Mouse (Mus musculus): ENCODE results near the gene Rngtt. TPM values are rescaled to one million over a fixed set of nuclear protein-coding genes. Genes with fewer than 3 reads are reported as not detected.

Rngtt gene
- total and polyA plus RNA-seq, 3 experiments, result 15.0 to 18.7 TPM; not detected in 1

DNA sequence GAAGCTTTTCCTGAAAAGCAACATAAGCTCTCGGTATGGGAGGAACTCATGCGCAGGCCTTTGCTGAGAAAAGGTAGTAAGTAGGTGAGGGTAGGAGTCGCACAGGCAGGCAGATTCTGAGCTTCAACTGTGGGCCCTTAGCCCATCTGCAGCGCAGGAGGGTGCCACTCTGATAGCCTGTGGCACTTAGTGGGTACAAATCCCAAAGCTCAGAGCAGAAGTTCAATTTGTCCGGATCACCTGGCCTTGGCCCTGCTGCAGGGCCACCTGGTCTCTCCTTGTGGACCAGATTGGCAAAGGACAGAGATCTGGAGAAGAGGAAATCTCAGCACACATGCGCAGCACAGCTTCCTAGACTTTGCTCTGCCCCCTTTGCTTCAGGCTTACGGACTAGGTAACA, 210.1 kb downstream of the Rngtt start:
- Histone ChIP-seq H3K9me3 (replicated peaks; ENCODE audit: insufficient read depth, low read length) (no peaks in the 10 kb centered on the region), H3K36me3 (ENCODE audit: control insufficient read depth in 1 of 2, insufficient read depth in 2 of 2, low read length in 2 of 2) (no peaks in the 10 kb centered on the region), H3K4me1 (ENCODE audit: control insufficient read depth in 1 of 2, insufficient read depth in 2 of 2, low read length in 2 of 2) (no peaks in the 10 kb centered on the region), H3K9ac (ENCODE audit: control insufficient read depth, low read depth, low read length, poor library complexity, severe bottlenecking) (no peak overlapping the region), H3K4me3 (ENCODE audit: control insufficient read depth in 1 of 2, insufficient read depth in 1 of 2, low read depth in 2 of 2, low read length in 2 of 2) (no peak overlapping the region), H3K27ac (ENCODE audit: control insufficient read depth, low read depth, low read length) (no peak overlapping the region), H3K79me2 (ENCODE audit: control insufficient read depth, insufficient read depth, low read length, poor library complexity) (no peaks in the 10 kb centered on the region), H3K27me3 (ENCODE audit: control insufficient read depth in 1 of 2, insufficient read depth in 2 of 2, low read length in 2 of 2) (no peaks in the 10 kb centered on the region)
- no peak for DNase-seq (ENCODE audit: low read depth, low spot score)
- no peak for TF ChIP-seq MYC (IDR thresholded peaks at IDR 0.05; ENCODE audit: low read depth, low read length)
- TF ChIP-seq ZMIZ1 (IDR thresholded peaks at IDR 0.05; ENCODE audit: low read depth, low read length), result no peak
- no peak for TF ChIP-seq E2F4 (IDR thresholded peaks at IDR 0.05; ENCODE audit: borderline replicate concordance, low read depth, low read length)
- TF ChIP-seq ETS1 (IDR thresholded peaks at IDR 0.05; ENCODE audit: low read depth, low read length), result no peak
- no peak for TF ChIP-seq CHD1 (IDR thresholded peaks at IDR 0.05; ENCODE audit: low read depth, low read length)
- no peak for TF ChIP-seq POLR2AphosphoS5 (IDR thresholded peaks at IDR 0.05; ENCODE audit: borderline replicate concordance, low read depth, low read length)
- no peak for TF ChIP-seq UBTF (IDR thresholded peaks at IDR 0.05; ENCODE audit: borderline replicate concordance, insufficient read depth, low read depth, low read length)
- TF ChIP-seq RCOR1 (IDR thresholded peaks at IDR 0.05; ENCODE audit: low read depth, low read length), result no peak
- no peak for TF ChIP-seq USF1 (IDR thresholded peaks at IDR 0.05; ENCODE audit: low read depth, low read length)
- no peak for TF ChIP-seq MYB (IDR thresholded peaks at IDR 0.05; ENCODE audit: low read depth, low read length)
- TF ChIP-seq POLR2AphosphoS2 (IDR thresholded peaks at IDR 0.05; ENCODE audit: low read length), result no peak
- TF ChIP-seq CTCF (IDR thresholded peaks at IDR 0.05 in 2 of 3, conservative IDR thresholded peaks at IDR 0.05 in 1 of 3; ENCODE audit: control insufficient read depth in 1 of 3, insufficient read depth in 1 of 3, low read depth in 2 of 3, low read length in 3 of 3, poor library complexity in 1 of 3, severe bottlenecking in 1 of 3), result no peak
- TF ChIP-seq TAL1 (IDR thresholded peaks at IDR 0.05; ENCODE audit: low read length), result no peak

- DNase-seq (ENCODE audit: low read depth, low spot score), result no peak
- H3K4me1 ChIP-seq (ENCODE audit: control insufficient read depth in 1 of 2, insufficient read depth in 2 of 2, low read length in 2 of 2), result no peaks in the 10 kb centered on the region
- no peak overlapping the region for H3K27ac ChIP-seq (ENCODE audit: control insufficient read depth, low read depth, low read length)
- H3K9ac ChIP-seq (ENCODE audit: control insufficient read depth, low read depth, low read length, poor library complexity, severe bottlenecking), result no peak overlapping the region
- H3K9me3 ChIP-seq (replicated peaks; ENCODE audit: insufficient read depth, low read length), result no peaks in the 10 kb centered on the region
- no peaks in the 10 kb centered on the region for H3K79me2 ChIP-seq (ENCODE audit: control insufficient read depth, insufficient read depth, low read length, poor library complexity)
- H3K4me3 ChIP-seq (ENCODE audit: control insufficient read depth in 1 of 2, insufficient read depth in 1 of 2, low read depth in 2 of 2, low read length in 2 of 2), result no peak overlapping the region
- no peaks in the 10 kb centered on the region for H3K27me3 ChIP-seq (ENCODE audit: control insufficient read depth in 1 of 2, insufficient read depth in 2 of 2, low read length in 2 of 2)
- H3K36me3 ChIP-seq (ENCODE audit: control insufficient read depth in 1 of 2, insufficient read depth in 2 of 2, low read length in 2 of 2), result no peaks in the 10 kb centered on the region
- TF ChIP-seq ZNF384 (IDR thresholded peaks at IDR 0.05; ENCODE audit: low read depth, low read length), result no peak
- no peak for TF ChIP-seq RCOR1 (IDR thresholded peaks at IDR 0.05; ENCODE audit: low read depth, low read length)
- no peak for TF ChIP-seq USF1 (IDR thresholded peaks at IDR 0.05; ENCODE audit: low read depth, low read length)
- no peak for TF ChIP-seq TAL1 (IDR thresholded peaks at IDR 0.05; ENCODE audit: low read length)
- TF ChIP-seq MXI1 (IDR thresholded peaks at IDR 0.05; ENCODE audit: low read depth, low read length), result no peak
- TF ChIP-seq ZC3H11A (IDR thresholded peaks at IDR 0.05; ENCODE audit: low read depth, low read length), result no peak
- TF ChIP-seq MAX (IDR thresholded peaks at IDR 0.05; ENCODE audit: low read length), result no peak
- no peak for TF ChIP-seq MEF2A (IDR thresholded peaks at IDR 0.05; ENCODE audit: extremely low read depth, insufficient replicate concordance, low read depth, low read length, poor library complexity, severe bottlenecking)
- no peak for TF ChIP-seq TBP (IDR thresholded peaks at IDR 0.05; ENCODE audit: low read depth, low read length)
- TF ChIP-seq MYB (IDR thresholded peaks at IDR 0.05; ENCODE audit: low read depth, low read length), result no peak
- no peak for TF ChIP-seq GATA1 (IDR thresholded peaks at IDR 0.05; ENCODE audit: low read depth, low read length)
These were observed 210.8 kb downstream of the Rngtt start for GRCm38 (mm10) chr4:33520938-33521337.
